Mouse (Mus musculus) spleen, postnatal 36 days (tissue): ENCODE measurements around the gene Glb1l.
"Not testable (repeated sequence)": the region's sequence is repeated elsewhere in the genome, so short reads cannot be mapped to it uniquely, and the experiment has no call there.

ENCODE experiments used
- DNase-seq, 2 experiments: peaks; one replicate each; pipeline ENCODE4 v3.0.0; 2022; ENCODE audit warnings: low spot score in 2 of 2, mixed read lengths in 1 of 2

Gene Glb1l

DNA sequence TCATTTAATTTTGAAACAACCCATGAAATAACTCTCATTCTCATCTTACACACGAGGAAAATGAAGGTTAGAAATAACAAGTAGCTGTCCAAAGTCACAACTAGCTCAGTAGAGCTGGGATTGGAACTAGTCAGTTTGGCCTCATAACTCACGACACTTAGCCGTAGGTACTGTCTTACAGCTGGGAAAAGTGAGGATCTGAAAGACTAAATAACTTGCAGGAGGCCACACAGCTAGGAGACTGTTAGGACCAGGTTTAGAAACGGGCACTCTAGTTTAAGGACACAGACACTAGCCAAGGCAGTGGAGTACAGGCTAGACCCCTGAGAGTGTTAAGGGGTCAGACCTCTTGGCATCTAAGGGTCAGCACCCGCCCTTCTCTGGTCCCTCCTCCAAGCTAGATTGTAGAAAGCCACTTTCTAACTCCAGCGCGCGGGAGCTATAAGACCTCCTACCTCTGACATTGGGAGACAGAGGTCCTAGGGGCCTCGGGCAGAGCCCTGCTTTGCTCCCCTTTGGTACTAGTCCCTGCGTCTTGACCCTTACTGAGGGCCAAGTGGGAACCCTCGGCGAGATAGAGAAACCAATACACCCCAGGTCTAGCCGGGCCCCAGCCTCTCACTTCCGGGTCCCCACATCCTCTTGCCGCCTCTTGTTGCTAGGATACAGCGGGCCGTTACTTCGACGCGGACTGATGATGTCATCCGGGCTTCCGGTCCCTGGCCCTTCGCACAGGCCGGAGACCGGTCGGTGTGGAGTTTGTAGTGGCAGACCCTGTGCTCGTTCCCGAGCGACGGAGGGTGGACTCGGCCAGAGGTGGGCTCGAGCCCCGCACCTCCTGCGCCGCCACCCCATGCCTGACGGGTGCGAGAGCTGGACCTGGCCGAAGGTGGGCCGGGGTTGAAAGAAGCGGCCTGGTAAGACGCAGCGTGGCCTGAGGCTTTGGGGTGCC lies at the start of gene Glb1l, which contains the start of gene Stk16:
Gene Glb1l (minus strand): TSS at position 678 of the 952 bp plus-strand sequence.
Gene Stk16 (plus strand): TSS at position 703 of the 952 bp plus-strand sequence.
- peak; percentile 95 for DNase-seq

DNA sequence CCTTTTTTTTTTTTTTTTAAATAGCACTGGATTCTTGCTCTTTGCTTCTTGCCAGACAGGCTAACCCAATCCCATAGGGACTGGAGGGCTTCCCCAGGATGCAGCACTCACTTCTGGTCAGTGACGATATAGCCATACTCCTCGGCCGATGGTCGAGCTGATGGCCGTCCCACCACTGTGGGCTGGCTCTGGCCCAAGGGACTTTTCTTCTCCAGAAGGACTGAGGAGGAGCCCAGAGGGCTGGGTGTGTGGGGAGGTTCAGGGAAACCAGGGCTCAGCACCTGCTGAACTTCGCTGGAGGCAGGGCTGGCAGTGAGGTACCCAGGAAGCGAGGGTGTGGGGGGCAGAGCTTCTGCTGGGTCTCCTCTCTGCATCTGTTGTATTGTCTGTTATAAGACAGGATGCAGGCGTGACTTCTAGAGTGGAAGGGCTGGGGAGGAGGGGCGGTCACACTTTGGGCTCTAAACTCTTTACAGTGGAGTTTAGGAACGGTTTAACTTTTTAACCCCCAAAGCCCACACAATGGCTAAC lies 45.0 kb upstream of the Glb1l start:
- DNase-seq, result no peak

DNA sequence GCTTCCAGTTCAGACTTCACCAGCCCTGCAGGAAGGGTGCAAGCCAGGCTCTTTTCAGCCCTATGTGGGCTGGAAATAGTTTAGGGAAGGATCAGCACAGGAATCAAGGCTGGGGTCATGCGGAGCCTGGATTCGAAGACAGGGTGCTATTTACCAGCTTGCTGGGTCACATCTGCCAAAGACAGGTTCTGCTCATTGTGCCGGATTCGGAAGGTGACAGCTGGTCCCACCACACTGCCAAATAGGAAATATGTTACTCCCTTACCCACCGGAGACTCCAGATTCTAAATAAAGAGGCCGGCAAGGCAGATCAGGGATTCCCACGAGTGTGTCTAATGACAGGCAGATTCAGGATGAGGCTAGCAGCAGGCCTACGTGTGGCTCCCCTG lies 44.0 kb upstream of the Glb1l start:
- DNase-seq, result no peak

DNA sequence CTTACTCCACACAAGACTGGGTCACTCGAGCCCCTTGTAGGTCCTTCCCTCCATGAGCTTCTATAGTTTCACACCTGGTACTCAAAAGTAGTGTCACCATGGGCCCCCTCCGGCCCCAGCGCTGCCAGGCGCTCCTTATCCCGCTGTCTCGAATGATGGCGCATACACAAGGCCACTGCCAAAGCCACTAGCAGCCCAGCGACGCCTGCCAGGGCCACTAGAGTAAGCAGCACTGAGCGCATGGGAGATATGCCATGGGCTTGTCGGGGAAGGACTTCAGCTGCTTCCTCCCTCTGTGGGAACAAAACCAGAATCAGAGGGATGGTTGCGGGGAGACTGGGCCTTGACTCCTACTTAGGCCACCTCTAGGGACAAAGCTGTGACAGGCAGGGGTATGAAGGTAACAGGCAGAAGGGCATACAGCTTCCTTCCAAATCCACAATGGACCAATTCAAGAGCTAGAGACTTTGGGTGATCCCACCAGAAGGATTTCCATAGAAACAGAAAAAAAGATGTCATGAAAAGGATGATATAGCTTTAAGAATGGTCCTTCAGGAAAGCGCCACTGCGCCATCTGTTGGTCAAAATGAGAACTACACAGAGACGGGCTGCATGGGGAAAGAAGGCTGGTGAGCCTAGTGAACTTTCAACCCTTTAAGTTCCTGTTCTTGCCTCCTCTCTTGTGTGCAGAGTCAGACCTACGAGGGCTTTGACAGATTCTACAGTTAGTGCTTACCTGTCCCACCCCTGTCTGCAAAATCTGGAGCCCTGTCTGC lies 43.4 kb upstream of the Glb1l start:
- DNase-seq, result peak; percentile 69 to 77

- DNase-seq, result no peak
Observed at GRCm38 (mm10) chr1:75253029-75253428, 42.4 kb upstream of the Glb1l start.

- no peak for DNase-seq
Observed at GRCm38 (mm10) chr1:75252308-75252707, 41.7 kb upstream of the Glb1l start.

DNA sequence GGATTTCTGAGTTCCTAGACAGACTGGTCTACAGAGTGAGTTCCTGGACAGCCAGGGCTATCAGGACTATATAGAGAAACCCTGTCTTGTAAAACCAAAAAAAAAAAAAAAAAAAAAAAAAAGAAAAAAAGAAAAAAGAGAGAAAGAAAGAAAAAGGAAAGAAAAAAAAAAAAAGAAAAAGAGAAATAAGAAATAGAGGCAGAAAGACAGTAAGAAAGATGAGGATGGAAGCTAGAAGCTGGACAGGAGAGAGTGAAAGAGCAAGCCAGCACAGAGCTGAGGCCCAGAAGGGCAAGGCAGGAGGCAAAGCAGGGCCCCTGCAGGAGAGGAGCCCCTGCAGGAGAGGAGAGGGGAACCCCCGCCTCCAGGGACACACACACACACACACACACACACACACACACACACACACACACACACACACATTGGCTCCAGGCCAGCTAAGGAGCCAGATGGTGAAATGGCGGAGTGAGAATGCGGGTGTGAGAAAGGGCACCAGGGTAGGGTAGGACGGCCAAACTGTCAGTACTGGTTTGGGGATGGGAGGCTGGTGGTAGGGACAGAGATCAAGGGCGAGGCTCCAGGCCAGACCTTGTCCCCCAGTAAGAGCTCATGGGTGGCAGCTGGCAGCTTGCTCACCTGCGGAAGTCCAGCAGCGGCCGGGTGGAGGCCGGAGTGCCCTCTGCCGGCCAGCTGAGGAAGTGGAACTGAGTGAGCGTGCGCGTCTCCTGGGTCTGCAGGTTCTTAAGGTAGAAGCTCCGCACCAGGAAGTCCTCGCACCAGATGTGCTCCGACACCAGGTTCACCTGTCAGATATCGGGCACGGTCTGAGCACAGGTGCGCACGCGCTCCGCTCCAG lies 40.7 kb upstream of the Glb1l start:
- DNase-seq, result peak; percentile 88

- no peak for DNase-seq
Observed at GRCm38 (mm10) chr1:75250498-75250897, 39.9 kb upstream of the Glb1l start.

GRCm38 (mm10) chr1:75248041-75248772 lies 37.6 kb upstream of the Glb1l start:
- no peak for DNase-seq

- DNase-seq, result no peak
Observed at GRCm38 (mm10) chr1:75247071-75247930, 36.7 kb upstream of the Glb1l start.

- no peak for DNase-seq
Observed at GRCm38 (mm10) chr1:75244836-75245235, 34.2 kb upstream of the Glb1l start.

GRCm38 (mm10) chr1:75244175-75244826 lies 33.7 kb upstream of the Glb1l start:
- no peak for DNase-seq

DNA sequence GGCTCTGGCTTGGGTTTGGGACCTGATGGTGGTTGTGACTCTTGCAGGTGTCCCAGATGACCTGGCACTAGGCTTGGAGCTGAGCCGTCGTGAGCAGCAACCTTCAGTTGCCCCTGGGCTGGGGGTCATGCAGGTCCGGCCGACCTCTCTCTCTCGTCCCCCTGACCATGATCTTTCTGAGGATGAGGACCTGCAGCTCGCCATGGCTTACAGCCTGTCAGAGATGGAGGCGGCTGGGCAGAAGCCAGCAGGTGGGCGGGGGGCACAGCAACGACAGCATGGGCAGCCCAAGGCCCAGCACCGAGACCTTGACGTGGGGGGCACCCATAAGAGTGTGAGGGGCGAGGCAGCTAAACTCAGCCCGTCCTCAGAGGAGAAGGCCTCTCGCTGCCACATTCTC lies 32.8 kb upstream of the Glb1l start:
- no peak for DNase-seq

- DNase-seq, result no peak
Observed at GRCm38 (mm10) chr1:75239591-75239990, 29.0 kb upstream of the Glb1l start.

GRCm38 (mm10) chr1:75236117-75237050 lies 25.8 kb upstream of the Glb1l start, which contains the start of gene Dnajb2:
Gene Dnajb2 (plus strand): TSS chr1:75236406.
- DNase-seq, result peak; percentile 89 to 90

DNA sequence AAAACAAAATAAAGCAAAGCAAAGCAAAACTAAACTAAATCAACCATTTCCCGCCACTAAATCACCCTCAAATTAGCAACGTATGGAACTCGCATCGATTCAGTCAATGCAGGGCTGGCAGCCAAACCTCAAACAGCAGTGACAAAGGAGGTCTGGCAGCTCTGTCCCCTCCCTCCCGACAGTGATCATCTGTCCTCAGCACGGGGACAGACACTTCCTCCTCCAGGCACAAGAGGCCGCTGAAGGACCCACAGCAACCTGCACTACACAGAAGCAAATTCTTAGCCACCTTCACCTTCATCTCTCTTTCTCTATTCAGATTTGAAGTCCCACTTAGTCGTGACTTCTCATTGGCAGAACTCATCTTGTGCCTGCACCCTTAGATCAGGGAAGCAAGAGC lies 24.0 kb upstream of the Glb1l start:
- DNase-seq, result peak; percentile 78 to 81

- DNase-seq, result not testable (repeated sequence)
Observed at GRCm38 (mm10) chr1:75232489-75232888, 21.9 kb upstream of the Glb1l start.

DNA sequence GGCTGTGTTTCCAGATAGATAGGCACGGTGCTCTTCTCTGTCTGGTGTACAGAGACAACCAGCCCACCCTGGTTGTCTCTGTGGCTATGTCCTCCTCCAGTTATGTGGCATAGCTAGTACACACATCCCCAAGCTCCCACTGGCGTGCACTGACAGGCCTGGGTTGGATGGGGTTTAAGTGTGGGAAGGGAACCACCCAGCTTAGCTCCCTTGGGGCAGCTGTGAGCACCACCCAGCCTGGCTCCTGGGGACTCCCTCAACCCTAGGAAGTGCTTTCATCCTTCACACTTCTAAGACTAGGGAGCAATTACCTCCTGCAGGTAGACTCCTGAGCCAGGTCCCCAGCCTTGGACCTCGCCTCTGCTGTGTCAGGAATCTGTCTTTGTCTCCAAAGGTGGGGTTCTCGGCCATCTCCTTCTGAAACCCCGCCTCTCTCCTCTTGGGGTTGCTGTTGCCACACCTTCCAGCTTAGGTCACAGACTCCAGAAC lies 21.1 kb upstream of the Glb1l start, which contains the start of gene A630095N17Rik:
Gene A630095N17Rik (minus strand): TSS at position 439 of the 489 bp plus-strand sequence.
- DNase-seq, result no peak
